Mouse (Mus musculus): Measurements from ENCODE around the gene Akr1cl. TPM values are rescaled to one million over a fixed set of nuclear protein-coding genes. Genes with fewer than 3 reads are reported as not detected.
A peak's percentile ranks its signal among the peaks of the same experiment; 100 is the strongest.

Gene Akr1cl
- polyA plus RNA-seq, 1 experiment from 2014 or later, result 5.6 TPM

DNA sequence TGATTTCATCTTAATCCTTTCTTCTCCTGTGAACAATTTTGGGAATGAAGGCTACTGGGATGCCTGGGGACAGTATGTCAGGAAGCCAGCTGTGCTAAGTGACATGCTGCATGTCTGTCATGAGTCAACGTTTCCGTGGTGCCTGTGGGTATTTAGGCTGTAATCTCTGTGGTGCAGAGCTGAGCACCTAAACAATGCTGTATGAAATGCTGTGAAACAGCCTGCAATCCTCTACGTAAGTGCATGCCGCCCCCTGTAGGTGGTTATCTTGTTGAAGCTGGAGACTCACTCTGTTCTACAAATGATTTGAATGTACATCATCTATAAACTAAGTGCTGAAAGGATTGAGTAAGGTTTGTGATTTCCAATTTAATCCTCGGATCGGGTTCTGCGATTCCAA is 46.4 kb downstream of the Akr1cl start:
- WGBS, result 52% methylated on average over 7 of the region's 7 CpGs
- no peaks in the 10 kb centered on the region for H3K27me3 ChIP-seq

DNA sequence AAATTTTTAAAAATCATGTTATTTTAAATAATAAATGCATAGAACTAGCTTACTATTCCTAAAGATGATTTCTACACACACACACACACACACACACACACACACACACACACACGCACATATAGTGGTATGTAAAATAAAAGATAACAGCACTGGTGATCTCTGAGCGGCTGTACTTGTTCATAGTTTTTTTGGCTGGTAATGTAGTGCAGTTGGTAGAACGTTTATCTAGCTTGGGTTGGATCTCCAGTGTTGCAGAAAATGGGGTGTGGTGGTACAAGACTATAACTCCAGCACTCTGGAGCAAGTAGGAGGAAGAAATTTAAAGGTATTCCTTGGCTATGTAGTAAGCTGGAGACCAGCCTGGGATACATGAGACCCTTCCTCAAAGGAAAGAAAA is 49.3 kb downstream of the Akr1cl start:
- no peak overlapping the region for H3K27ac ChIP-seq
- H3K4me2 ChIP-seq, result no peak overlapping the region
- no peaks in the 10 kb centered on the region for H3K9me3 ChIP-seq (replicated peaks)
- H3K27me3 ChIP-seq, result no peaks in the 10 kb centered on the region
- 0 out of 2 replicates have a peak, but pooled peaks cover 2% of the 10 kb centered on the region for H3K4me1 ChIP-seq
- H3K9ac ChIP-seq, result no peak overlapping the region
- no peaks in the 10 kb centered on the region for H3K36me3 ChIP-seq
- no peak for ATAC-seq (replicated peaks; ENCODE audit: low FRiP score)
- 76% methylated on average over 3 of the region's 3 CpGs for WGBS
- H3K4me3 ChIP-seq (replicated peaks), result no peak overlapping the region

More for the DNA sequence above, 46.4 kb downstream of the Akr1cl start:
- Histone ChIP-seq H3K27ac (no peak overlapping the region), H3K9ac (no peak overlapping the region), H3K36me3 (no peaks in the 10 kb centered on the region), H3K9me3 (replicated peaks) (no peaks in the 10 kb centered on the region), H3K4me3 (replicated peaks) (no peak overlapping the region), H3K4me2 (no peak overlapping the region), H3K4me1 (no peaks in the 10 kb centered on the region)
- no peak for ATAC-seq (replicated peaks; ENCODE audit: low FRiP score)

DNA sequence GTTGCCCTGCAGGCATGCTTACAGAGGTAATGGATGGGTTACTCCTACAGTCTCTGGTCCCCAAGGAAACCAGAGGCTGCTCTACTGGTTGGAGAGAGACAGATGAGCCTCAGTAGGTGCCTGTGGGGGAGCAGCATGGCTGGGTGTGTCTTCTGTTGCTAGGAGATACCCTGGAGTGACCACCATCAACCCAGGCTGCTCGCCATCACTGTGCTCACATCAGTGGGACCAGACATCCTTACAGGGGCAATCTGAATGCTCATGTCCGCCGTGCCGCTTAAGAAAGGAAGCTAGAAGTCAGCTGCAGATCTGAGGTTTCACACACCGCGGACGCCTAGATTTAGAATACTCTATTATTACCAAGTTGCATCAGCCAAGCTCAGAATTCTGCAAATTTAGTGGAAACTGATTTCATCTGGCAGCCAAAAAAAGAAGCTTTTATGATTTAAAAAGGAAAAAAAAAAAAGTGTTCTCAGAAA is 54.2 kb downstream of the Akr1cl start:
- Histone ChIP-seq H3K9ac (no peak overlapping the region), H3K27me3 (no peaks in the 10 kb centered on the region), H3K4me1 (0 out of 2 replicates have a peak, but pooled peaks cover 5% of the 10 kb centered on the region), H3K27ac (no peak overlapping the region), H3K36me3 (no peaks in the 10 kb centered on the region), H3K4me3 (replicated peaks) (no peak overlapping the region), H3K9me3 (replicated peaks) (no peaks in the 10 kb centered on the region), H3K4me2 (no peak overlapping the region)
- WGBS, result 66% methylated on average over 7 of the region's 7 CpGs
- peak; percentile 69 for ATAC-seq (replicated peaks; ENCODE audit: low FRiP score)

DNA sequence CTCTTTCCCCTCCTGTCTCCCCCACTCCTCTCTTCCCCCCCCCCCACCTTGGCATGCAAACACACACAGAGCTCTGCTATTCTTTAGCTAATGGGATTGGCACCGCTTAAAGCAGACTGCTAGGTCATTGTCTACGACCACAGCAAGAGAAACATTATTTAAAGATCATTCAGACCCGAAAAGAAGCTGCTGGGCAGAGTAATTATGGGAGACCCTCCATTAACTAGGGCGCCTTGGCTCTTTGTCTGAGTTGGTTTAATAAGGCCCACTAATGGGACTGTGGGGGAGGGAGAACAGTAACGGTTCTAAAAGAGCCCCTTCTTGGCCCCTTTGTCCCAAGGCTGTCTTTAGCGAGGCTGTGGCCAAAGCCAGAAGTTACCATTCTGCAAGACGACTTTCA is 57.2 kb downstream of the Akr1cl start:
- no peak overlapping the region for H3K9ac ChIP-seq
- H3K9me3 ChIP-seq (replicated peaks), result no peaks in the 10 kb centered on the region
- H3K27me3 ChIP-seq, result no peaks in the 10 kb centered on the region
- H3K4me1 ChIP-seq, result 0 out of 2 replicates have a peak, but pooled peaks cover 5% of the 10 kb centered on the region
- no peak for ATAC-seq (replicated peaks; ENCODE audit: low FRiP score)
- H3K4me2 ChIP-seq, result no peak overlapping the region
- no peaks in the 10 kb centered on the region for H3K36me3 ChIP-seq
- 34% methylated on average over 7 of the region's 7 CpGs for WGBS
- H3K27ac ChIP-seq, result no peak overlapping the region
- no peak overlapping the region for H3K4me3 ChIP-seq (replicated peaks)

DNA sequence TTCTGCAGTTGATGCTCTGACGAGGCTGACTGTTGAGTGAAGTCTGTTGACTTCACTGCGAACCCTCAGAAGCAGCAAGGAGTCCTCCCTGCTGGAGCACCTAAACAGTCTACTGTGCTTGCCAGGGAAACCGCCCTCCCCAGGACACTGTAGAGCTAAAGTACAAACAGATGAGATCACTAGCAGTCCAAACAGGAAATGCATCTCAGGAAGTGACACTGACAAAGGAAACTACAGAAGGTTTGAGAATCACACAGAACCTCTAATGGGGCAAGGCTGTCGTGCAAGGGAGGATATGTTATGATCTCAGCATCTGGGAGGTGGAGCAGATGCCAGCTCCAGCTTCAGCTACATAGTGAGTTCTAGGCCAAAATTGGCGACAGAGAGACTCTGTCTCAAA is 61.9 kb downstream of the Akr1cl start:
- no peak for ATAC-seq (replicated peaks; ENCODE audit: low FRiP score)
- H3K27ac ChIP-seq, result no peak overlapping the region
- 69% methylated on average over 5 of the region's 5 CpGs for WGBS
- H3K4me2 ChIP-seq, result no peak overlapping the region
- H3K36me3 ChIP-seq, result no peaks in the 10 kb centered on the region
- H3K4me1 ChIP-seq, result 0 out of 2 replicates have a peak, but pooled peaks cover 2% of the 10 kb centered on the region
- 0 out of 2 replicates have a peak, but pooled peaks cover 3% of the 10 kb centered on the region for H3K9me3 ChIP-seq (replicated peaks)
- H3K4me3 ChIP-seq (replicated peaks), result no peak overlapping the region
- no peaks in the 10 kb centered on the region for H3K27me3 ChIP-seq
- no peak overlapping the region for H3K9ac ChIP-seq

Other genes starting within 250 kb of the Akr1cl start
- 6.8 and 7.8 TPM in 2 replicates for gene Plekhm3, start 75.9 kb downstream of the Akr1cl start, polyA plus RNA-seq (2015; fragmentation: Nextera tagmentation; extraction: Ambion mirVana)
- gene Cryge, start 18.4 kb upstream of the Akr1cl start, polyA plus RNA-seq (2015; fragmentation: Nextera tagmentation; extraction: Ambion mirVana), result 0.28 TPM in 1 of 2 replicates, not detected in the other
- not detected in 2 replicates for gene Crygd, start 30.7 kb upstream of the Akr1cl start, polyA plus RNA-seq (2015; fragmentation: Nextera tagmentation; extraction: Ambion mirVana)
- gene Crygc, start 40.9 kb upstream of the Akr1cl start, polyA plus RNA-seq (2015; fragmentation: Nextera tagmentation; extraction: Ambion mirVana), result not detected in 2 replicates
- not detected in 2 replicates for gene Crygb, start 49.5 kb upstream of the Akr1cl start, polyA plus RNA-seq (2015; fragmentation: Nextera tagmentation; extraction: Ambion mirVana)
- gene Cryga, start 70.6 kb upstream of the Akr1cl start, polyA plus RNA-seq (2015; fragmentation: Nextera tagmentation; extraction: Ambion mirVana), result not detected in 2 replicates
- gene Gm28845, start 86.8 kb upstream of the Akr1cl start, polyA plus RNA-seq (2015; fragmentation: Nextera tagmentation; extraction: Ambion mirVana), result not detected in 2 replicates
- gene D630023F18Rik, start 90.5 kb upstream of the Akr1cl start, polyA plus RNA-seq (2015; fragmentation: Nextera tagmentation; extraction: Ambion mirVana), result 1.1 and 1.4 TPM in 2 replicates
- 231 and 232 TPM in 2 replicates for gene Idh1, start 153.7 kb upstream of the Akr1cl start, polyA plus RNA-seq (2015; fragmentation: Nextera tagmentation; extraction: Ambion mirVana)
- 10.5 and 13.1 TPM in 2 replicates for gene Pikfyve, start 153.9 kb upstream of the Akr1cl start, polyA plus RNA-seq (2015; fragmentation: Nextera tagmentation; extraction: Ambion mirVana)
- gene Pth2r, start 249.3 kb upstream of the Akr1cl start, polyA plus RNA-seq (2015; fragmentation: Nextera tagmentation; extraction: Ambion mirVana), result not detected in 2 replicates